Mouse (Mus musculus) adrenal gland, postnatal 14 days (tissue): ENCODE measurements around the gene Rpgrip1. TPM values are rescaled to one million over a fixed set of nuclear protein-coding genes. Genes with fewer than 3 reads are reported as not detected.

Experiments
- DNase-seq: peaks from one replicate; pipeline ENCODE4 v3.0.0; 2021; ENCODE audit warnings: mixed read lengths
- total RNA-seq: library from RNA; stranded (reverse); gene quantifications from 2 replicates; pipeline ENCODE4 v1.2.3, GENCODE M21; 2021

Rpgrip1 gene
- total RNA-seq, 1 experiment from 2014 or later: 0.44 TPM

DNA sequence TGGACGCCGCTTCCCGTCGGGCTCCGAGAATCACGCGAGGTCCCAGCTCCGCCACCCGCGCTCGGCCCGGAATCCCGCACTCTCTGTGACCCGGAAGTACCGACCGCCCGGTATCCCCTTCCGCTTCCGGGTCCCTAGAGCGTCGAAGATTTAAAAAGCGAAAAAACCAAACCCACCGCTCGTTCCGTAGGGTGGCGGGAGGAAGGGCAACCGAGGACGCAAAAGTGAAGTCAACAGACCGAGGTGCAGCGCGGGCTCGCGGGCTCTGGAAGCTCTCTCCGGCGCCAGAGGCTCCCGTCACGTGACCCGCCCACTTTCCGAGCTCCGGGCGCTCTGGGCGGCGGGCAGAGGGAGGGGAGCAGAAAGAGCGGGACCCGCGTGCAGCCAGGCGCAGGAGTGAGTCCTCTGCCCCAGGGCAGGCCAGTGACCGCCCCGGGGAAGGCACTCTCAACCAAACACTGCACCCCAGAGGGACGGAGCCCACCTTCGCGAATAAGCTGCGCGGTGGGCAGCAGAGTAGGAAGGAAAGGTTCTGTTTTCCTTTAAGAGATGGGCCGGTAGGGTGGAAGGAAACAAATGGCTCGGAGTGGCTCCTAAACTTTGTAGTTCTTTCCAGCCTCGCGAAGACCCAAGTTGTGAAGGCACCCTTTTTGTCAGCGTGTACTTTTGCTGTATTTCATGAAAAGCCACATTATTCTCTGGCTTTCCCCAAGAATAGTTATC is 86.8 kb downstream of the Rpgrip1 start, which contains the start of gene Supt16:
Gene Supt16, minus strand, starts transcription at position 261 of the 723 bp plus-strand sequence.
- peak; percentile 93 for DNase-seq

DNA sequence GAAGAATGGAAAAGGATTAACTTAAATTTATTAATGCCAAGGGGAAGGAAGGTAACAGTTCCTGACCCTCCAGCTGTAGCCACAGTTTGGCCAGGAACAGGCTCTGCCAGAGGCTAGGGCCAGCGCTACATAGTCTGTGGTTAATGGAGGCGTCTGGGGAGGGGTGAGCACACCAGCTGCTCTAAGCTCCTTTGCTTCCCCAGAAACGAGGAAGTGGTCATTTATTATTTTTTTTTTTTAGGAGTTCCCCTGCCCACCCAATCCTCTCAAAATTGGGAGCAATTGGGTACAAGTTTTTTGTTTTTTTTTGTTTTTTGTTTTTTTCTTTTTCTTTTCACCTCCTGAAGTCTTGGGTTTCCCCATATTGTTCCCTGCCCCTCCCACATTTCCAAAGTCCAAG is 87.6 kb downstream of the Rpgrip1 start:
- peak; percentile 23 for DNase-seq

- no peak for DNase-seq
Measured at GRCm38 (mm10) chr14:52199412-52199811, 88.9 kb downstream of the Rpgrip1 start.

Other genes with a start within 250 kb of the Rpgrip1 start
- gene Mettl17, start 225.9 kb upstream of the Rpgrip1 start, total RNA-seq: 37.1 and 39.0 TPM in 2 replicates
- gene Slc39a2, start 217.8 kb upstream of the Rpgrip1 start, total RNA-seq: 0.63 and 0.64 TPM in 2 replicates
- 314 and 338 TPM in 2 replicates for gene Ndrg2, start 196.5 kb upstream of the Rpgrip1 start, total RNA-seq
- gene Tppp2, start 192.3 kb upstream of the Rpgrip1 start, total RNA-seq: not detected in 2 replicates
- gene Rnase13, start 187.9 kb upstream of the Rpgrip1 start, total RNA-seq: not detected in 2 replicates
- 49.5 and 61.3 TPM in 2 replicates for gene Arhgef40, start 126.0 kb upstream of the Rpgrip1 start, total RNA-seq
- gene Tmem253, start 95.0 kb upstream of the Rpgrip1 start, total RNA-seq: 3.7 and 4.4 TPM in 2 replicates
- gene Zfp219, start 90.0 kb upstream of the Rpgrip1 start, total RNA-seq: 56.5 and 63.7 TPM in 2 replicates
- gene Olfr221, start 68.2 kb upstream of the Rpgrip1 start, total RNA-seq: not detected in 2 replicates
- gene Hnrnpc, start 6.7 kb upstream of the Rpgrip1 start, total RNA-seq: 221 and 230 TPM in 2 replicates
- gene Supt16, start 86.7 kb downstream of the Rpgrip1 start, total RNA-seq: 56.4 and 62.2 TPM in 2 replicates
- 88.4 and 93.0 TPM in 2 replicates for gene Chd8, start 147.1 kb downstream of the Rpgrip1 start, total RNA-seq
- gene Tox4, start 168.4 kb downstream of the Rpgrip1 start, total RNA-seq: 42.7 and 46.9 TPM in 2 replicates
- 30.2 and 32.2 TPM in 2 replicates for gene Rab2b, start 168.8 kb downstream of the Rpgrip1 start, total RNA-seq
- 31.4 and 41.7 TPM in 2 replicates for gene Mettl3, start 194.4 kb downstream of the Rpgrip1 start, total RNA-seq
- 7.3 and 9.6 TPM in 2 replicates for gene Sall2, start 218.1 kb downstream of the Rpgrip1 start, total RNA-seq
- gene Olfr1513, start 245.7 kb downstream of the Rpgrip1 start, total RNA-seq: not detected in 2 replicates